In the genomic region with DNA sequence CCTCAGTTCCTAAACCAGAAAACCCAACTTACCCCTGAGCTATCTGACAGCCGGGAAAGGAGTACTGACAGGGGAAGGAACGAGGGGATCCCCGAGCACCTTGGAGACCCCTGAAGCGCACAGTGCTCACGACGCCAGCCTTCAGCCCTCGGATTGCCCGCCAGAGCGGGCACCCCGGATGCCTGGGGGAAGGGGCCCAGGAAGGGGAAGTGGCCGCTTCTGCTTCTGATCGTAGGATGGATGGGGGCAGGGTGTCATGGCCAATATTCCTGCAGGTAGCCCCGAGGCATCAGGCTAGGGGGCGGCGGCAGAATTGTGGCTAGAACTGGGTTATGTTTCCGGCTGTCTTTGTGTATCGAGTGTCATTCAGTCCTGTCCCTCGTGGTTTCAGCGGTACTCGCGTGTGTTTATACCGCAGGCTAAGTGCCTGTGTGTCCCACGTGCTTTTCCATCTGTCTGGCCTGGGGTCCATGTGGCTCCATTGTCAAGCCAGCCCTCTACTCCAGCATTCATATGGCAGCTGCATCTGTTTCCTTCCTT, we compare ENCODE assay signal across 8 mouse cellular contexts. TPM values are rescaled to one million over a fixed set of nuclear protein-coding genes. Genes with fewer than 3 reads are reported as not detected.
DNase-seq lines count a peak whose midpoint lies in the region; ATAC-seq lines count a peak whose summit lies in the region.

No protein-coding gene starts in this region.

- H3K4me2 ChIP-seq in heart, embryonic 15.5 days: peak overlapping the region; percentile 97
- peak overlapping the region; percentile 88 for H3K4me2 ChIP-seq in limb, embryonic 15.5 days

- DNase-seq in lung, adult 18-20 months: peak; percentile 43 to 44
- no peak for DNase-seq in lung, postnatal 25 days (ENCODE audit: low spot score)
- peak; percentile 47 for DNase-seq in brain, adult 2 months (ENCODE audit: low read depth, low spot score)
- peak; percentile 75 for DNase-seq in thymus, postnatal 14 days
- DNase-seq in ovary, postnatal 14 days (ENCODE audit: low spot score): no peak

- ATAC-seq in heart, embryonic 15.5 days (replicated peaks; ENCODE audit: insufficient number of reproducible peaks, insufficient read depth, low FRiP score, low read depth): peak; percentile 32
- no peak for ATAC-seq in limb, embryonic 15.5 days (ENCODE audit: insufficient number of reproducible peaks, low FRiP score, low TSS enrichment, low read depth)
- ATAC-seq in monocyte, adult 5-6 weeks (replicated peaks; ENCODE audit: insufficient number of reproducible peaks, low FRiP score, low TSS enrichment, poor library complexity, severe bottlenecking): peak; percentile 60

- no peaks in the 10 kb centered on the region for H3K27me3 ChIP-seq in heart, embryonic 15.5 days
- H3K27me3 ChIP-seq in limb, embryonic 15.5 days: no peaks in the 10 kb centered on the region

- 0 out of 2 replicates have a peak overlapping the region, but pooled peaks have one; percentile 9 for H3K27ac ChIP-seq in heart, embryonic 15.5 days
- H3K27ac ChIP-seq in limb, embryonic 15.5 days: peak overlapping the region; percentile 38; the same call in 1 of the 2 replicates

- no peaks in the 10 kb centered on the region for H3K9me3 ChIP-seq in heart, embryonic 15.5 days (replicated peaks)
- H3K9me3 ChIP-seq in limb, embryonic 15.5 days: no peaks in the 10 kb centered on the region

- 1% methylated on average over 23 of the region's 23 CpGs for WGBS in heart, embryonic 15.5 days
- WGBS in limb, embryonic 15.5 days: under 1% methylated on average over 23 of the region's 23 CpGs

- peaks cover 12% of the 10 kb centered on the region for H3K4me1 ChIP-seq in heart, embryonic 15.5 days (replicated peaks)
- peaks cover 12% of the 10 kb centered on the region for H3K4me1 ChIP-seq in limb, embryonic 15.5 days

- peak overlapping the region; percentile 68 for H3K4me3 ChIP-seq in heart, embryonic 15.5 days
- H3K4me3 ChIP-seq in limb, embryonic 15.5 days: peak overlapping the region; percentile 54

- H3K36me3 ChIP-seq in heart, embryonic 15.5 days: peaks cover 56% of the 10 kb centered on the region
- H3K36me3 ChIP-seq in limb, embryonic 15.5 days: peaks cover 67% of the 10 kb centered on the region

- H3K9ac ChIP-seq in heart, embryonic 15.5 days: peak overlapping the region; percentile 66
- peak overlapping the region; percentile 55 for H3K9ac ChIP-seq in limb, embryonic 15.5 days

RNA-seq across cellular contexts. Expression of gene Gmip, which starts 0.5 kb away (rescaled TPM):
- 5.4 and 8.9 TPM in 2 replicates for polyA plus RNA-seq in heart, embryonic 15.5 days (2015; fragmentation: Nextera tagmentation; extraction: Ambion mirVana)
- polyA plus RNA-seq in limb, embryonic 15.5 days (2015; fragmentation: Nextera tagmentation; extraction: Ambion mirVana): 10.4 and 10.8 TPM in 2 replicates
- 112 to 186 TPM (median 157 TPM) in 3 replicates for total RNA-seq in monocyte, adult 5-6 weeks (2017)

RNA-seq across cellular contexts. Expression of gene Lpar2, which starts 13.3 kb away (rescaled TPM):
- polyA plus RNA-seq in heart, embryonic 15.5 days (2015; fragmentation: Nextera tagmentation; extraction: Ambion mirVana): 0.15 and 0.30 TPM in 2 replicates
- 0.36 and 0.45 TPM in 2 replicates for polyA plus RNA-seq in limb, embryonic 15.5 days (2015; fragmentation: Nextera tagmentation; extraction: Ambion mirVana)
- 0.11 to 2.0 TPM (median 0.48 TPM) in 3 replicates for total RNA-seq in monocyte, adult 5-6 weeks (2017)

RNA-seq across cellular contexts. Expression of gene Zfp866, which starts 18.0 kb away (rescaled TPM):
- 14.7 and 21.1 TPM in 2 replicates for polyA plus RNA-seq in heart, embryonic 15.5 days (2015; fragmentation: Nextera tagmentation; extraction: Ambion mirVana)
- 27.3 and 28.9 TPM in 2 replicates for polyA plus RNA-seq in limb, embryonic 15.5 days (2015; fragmentation: Nextera tagmentation; extraction: Ambion mirVana)
- 28.2 to 42.8 TPM (median 32.0 TPM) in 3 replicates for total RNA-seq in monocyte, adult 5-6 weeks (2017)

RNA-seq across cellular contexts. Expression of gene Atp13a1, which starts 18.0 kb away (rescaled TPM):
- 22.1 and 32.7 TPM in 2 replicates for polyA plus RNA-seq in heart, embryonic 15.5 days (2015; fragmentation: Nextera tagmentation; extraction: Ambion mirVana)
- polyA plus RNA-seq in limb, embryonic 15.5 days (2015; fragmentation: Nextera tagmentation; extraction: Ambion mirVana): 48.7 and 50.0 TPM in 2 replicates
- total RNA-seq in monocyte, adult 5-6 weeks (2017): 10.5 to 25.2 TPM (median 16.7 TPM) in 3 replicates

RNA-seq across cellular contexts. Expression of gene Pbx4, which starts 23.4 kb away (rescaled TPM):
- 2.6 and 5.6 TPM in 2 replicates for polyA plus RNA-seq in heart, embryonic 15.5 days (2015; fragmentation: Nextera tagmentation; extraction: Ambion mirVana)
- polyA plus RNA-seq in limb, embryonic 15.5 days (2015; fragmentation: Nextera tagmentation; extraction: Ambion mirVana): 4.3 and 4.7 TPM in 2 replicates
- total RNA-seq in monocyte, adult 5-6 weeks (2017): 4.5 to 11.8 TPM (median 9.7 TPM) in 3 replicates

Comparison
In these comparisons a context has a peak if more than half of its experiments do, and no peak if none do; other contexts are left out.
1. DNase-seq: peak in lung, adult 18-20 months (2 of 2), brain, adult 2 months (single experiment) and thymus, postnatal 14 days (single experiment); none in lung, postnatal 25 days (single experiment) and ovary, postnatal 14 days (single experiment).